Mouse (Mus musculus): Measurements from ENCODE around the gene Usp39.

GRCm38 (mm10) chr6:72357164-72358079 lies 12.4 kb upstream of the Usp39 start:
- no peak for TF ChIP-seq POLR2A (IDR thresholded peaks at IDR 0.05; ENCODE audit: borderline replicate concordance, insufficient read depth, low read length)
- no peak for TF ChIP-seq CTCF (IDR thresholded peaks at IDR 0.05; ENCODE audit: borderline replicate concordance, insufficient read depth, low read depth, low read length)
